Mouse (Mus musculus) lung, embryonic 16.5 days (tissue): ENCODE results near the gene Cacnb2. TPM values are rescaled to one million over a fixed set of nuclear protein-coding genes. Genes with fewer than 3 reads are reported as not detected.
A peak's percentile ranks its signal among the peaks of the same experiment; 100 is the strongest.

Experiments used
- ATAC-seq: fragments of 200-750 bp; cut with Nextera tagmentation; 2 replicates; pipeline ENCODE4 v1.8.0; 2017; ENCODE audit warnings: low read depth, mild to moderate bottlenecking, moderate library complexity
- H3K27ac ChIP-seq: fragments of 300-500 bp; sonication (generic); 2 replicates; pipeline ENCODE4 v1.5.1; 2014; ENCODE audit warnings: mild to moderate bottlenecking, control low read depth, low read length
- H3K27me3 ChIP-seq: fragments of 300-500 bp; sonication (generic); 2 replicates; pipeline ENCODE4 v1.6.1; 2014; ENCODE audit warnings: low read depth, low read length, mixed read lengths; ENCODE audit not compliant: control insufficient read depth, insufficient read depth
- H3K36me3 ChIP-seq: fragments of 300-500 bp; sonication (generic); 2 replicates; pipeline ENCODE4 v1.6.1; 2014; ENCODE audit warnings: low read length; ENCODE audit not compliant: control insufficient read depth, insufficient read depth
- H3K4me1 ChIP-seq: fragments of 300-500 bp; sonication (generic); replicated peaks from 2 replicates; pipeline ENCODE4 v1.6.1; 2014; ENCODE audit warnings: low read length, mixed read lengths; ENCODE audit not compliant: control insufficient read depth, insufficient read depth
- H3K4me2 ChIP-seq: fragments of 300-500 bp; sonication (generic); 2 replicates; pipeline ENCODE4 v1.6.1; 2014; ENCODE audit warnings: low read depth, low read length, control low read depth
- H3K4me3 ChIP-seq: fragments of 300-500 bp; sonication (generic); 2 replicates; pipeline ENCODE4 v1.5.1; 2014; ENCODE audit warnings: mild to moderate bottlenecking, low read length, control low read depth
- H3K9ac ChIP-seq: fragments of 300-500 bp; sonication (generic); 2 replicates; pipeline ENCODE4 v1.6.1; 2014; ENCODE audit warnings: low read length, control low read depth
- H3K9me3 ChIP-seq: fragments of 300-500 bp; sonication (generic); 2 replicates; pipeline ENCODE4 v1.6.1; 2016; ENCODE audit warnings: low read length; ENCODE audit not compliant: control insufficient read depth
- WGBS: fragments of 180-500 bp; shearing (Covaris S2); extraction: QIAGEN DNeasy Blood & Tissue Kit; methylation state at CpG from one replicate; pipeline ENCODE4 v1.1.7; 2014; 5-methylcytosine and 5-hydroxymethylcytosine counted together
- polyA plus RNA-seq: library from polyadenylated mRNA; unstranded; fragments of >200 nt; fragmentation: Nextera tagmentation; extraction: Ambion mirVana; gene quantifications from 2 replicates; pipeline ENCODE4 v1.2.1, GENCODE M21; 2015

Gene Cacnb2
- polyA plus RNA-seq, 1 experiment from 2014 or later: 8.0 TPM

DNA sequence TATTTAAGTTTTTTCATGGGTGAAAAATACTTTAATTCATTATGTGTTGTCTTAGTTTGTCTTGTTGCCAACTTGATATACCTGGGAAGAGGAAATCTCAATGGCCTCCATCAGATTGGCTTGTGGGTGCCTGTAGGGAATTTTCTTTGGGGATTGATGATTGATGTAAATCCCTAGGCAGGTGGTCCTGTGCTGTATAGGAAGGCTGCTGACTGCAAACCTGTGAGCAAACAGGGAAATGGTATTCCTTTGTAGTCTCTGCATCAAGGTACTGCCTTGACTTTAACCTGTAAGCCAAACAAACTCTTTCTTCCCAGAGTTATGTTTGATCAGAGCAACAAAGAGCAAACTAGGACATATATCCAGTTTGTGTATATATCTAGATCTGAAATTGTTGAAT is 276.1 kb downstream of the Cacnb2 start:
- no peak overlapping the region for H3K4me2 ChIP-seq
- ATAC-seq: no peak
- H3K27ac ChIP-seq: no peak overlapping the region
- H3K36me3 ChIP-seq: no peaks in the 10 kb centered on the region
- no peaks in the 10 kb centered on the region for H3K9me3 ChIP-seq
- no peak overlapping the region for H3K9ac ChIP-seq
- H3K4me3 ChIP-seq: no peak overlapping the region
- no peaks in the 10 kb centered on the region for H3K27me3 ChIP-seq
- peaks cover 16% of the 10 kb centered on the region; the same call in 1 of the 2 replicates for H3K4me1 ChIP-seq

- Histone ChIP-seq H3K27ac (peak overlapping the region; percentile 47), H3K4me1 (peaks cover 5% of the 10 kb centered on the region; the same call in 1 of the 2 replicates), H3K4me3 (no peak overlapping the region), H3K4me2 (no peak overlapping the region), H3K36me3 (no peaks in the 10 kb centered on the region), H3K9me3 (no peaks in the 10 kb centered on the region), H3K9ac (no peak overlapping the region), H3K27me3 (no peaks in the 10 kb centered on the region)
- 52% methylated on average over 3 of the region's 3 CpGs for WGBS
- peak; percentile 75 for ATAC-seq
These were observed 280.6 kb downstream of the Cacnb2 start for GRCm38 (mm10) chr2:14883460-14883859.

DNA sequence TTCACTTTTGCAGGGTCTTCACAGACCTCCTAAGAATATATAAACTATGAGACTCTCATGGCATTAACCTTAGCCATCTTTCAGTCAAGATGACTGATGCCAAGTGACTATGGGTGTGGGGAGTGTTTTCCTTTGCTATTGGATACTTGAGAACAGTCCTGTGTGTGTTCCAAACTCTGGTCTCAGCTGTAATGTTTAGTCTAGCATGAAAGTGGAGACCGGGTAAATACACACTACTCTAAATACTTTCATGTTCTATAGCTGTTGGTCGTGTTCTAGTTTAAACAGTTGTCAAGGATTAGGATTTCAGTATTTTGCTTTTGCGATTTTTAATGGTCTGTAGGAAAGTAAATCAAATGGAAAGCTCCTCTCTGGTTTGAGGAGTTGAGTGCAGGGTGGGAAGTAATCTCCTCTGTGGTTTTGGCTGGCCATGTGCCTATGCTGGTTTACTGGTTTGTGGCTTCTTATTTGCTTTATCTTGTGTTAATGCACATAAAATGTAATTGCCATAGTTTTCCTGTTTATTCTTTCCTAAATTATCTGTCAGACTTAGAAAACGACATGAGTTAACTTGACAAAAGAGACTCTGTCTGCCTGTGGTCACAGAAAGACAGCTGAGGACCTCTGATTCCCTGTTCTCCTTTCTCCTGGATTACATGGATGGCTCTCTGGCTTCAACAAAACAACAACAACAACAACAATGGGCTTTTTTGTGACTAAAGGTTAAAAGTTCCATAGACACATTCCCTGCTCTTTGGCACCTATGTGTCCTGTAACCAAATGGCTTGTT is 285.7 kb downstream of the Cacnb2 start:
- 10% methylated on average over 4 of the region's 4 CpGs for WGBS
- Histone ChIP-seq H3K4me1 (peaks cover 2% of the 10 kb centered on the region; the same call in 1 of the 2 replicates), H3K36me3 (no peaks in the 10 kb centered on the region), H3K27me3 (no peaks in the 10 kb centered on the region), H3K4me2 (no peak overlapping the region), H3K27ac (peak overlapping the region; percentile 74), H3K9me3 (no peaks in the 10 kb centered on the region), H3K9ac (no peak overlapping the region), H3K4me3 (no peak overlapping the region)
- ATAC-seq: peak; percentile 87

GRCm38 (mm10) chr2:14903837-14904236 is 300.9 kb downstream of the Cacnb2 start:
- Histone ChIP-seq H3K9ac (no peak overlapping the region), H3K4me1 (no peaks in the 10 kb centered on the region), H3K9me3 (no peaks in the 10 kb centered on the region), H3K4me3 (no peak overlapping the region), H3K36me3 (no peaks in the 10 kb centered on the region), H3K27me3 (no peaks in the 10 kb centered on the region), H3K4me2 (no peak overlapping the region), H3K27ac (no peak overlapping the region)
- WGBS: 88% methylated on average over 3 of the region's 3 CpGs
- ATAC-seq: no peak

DNA sequence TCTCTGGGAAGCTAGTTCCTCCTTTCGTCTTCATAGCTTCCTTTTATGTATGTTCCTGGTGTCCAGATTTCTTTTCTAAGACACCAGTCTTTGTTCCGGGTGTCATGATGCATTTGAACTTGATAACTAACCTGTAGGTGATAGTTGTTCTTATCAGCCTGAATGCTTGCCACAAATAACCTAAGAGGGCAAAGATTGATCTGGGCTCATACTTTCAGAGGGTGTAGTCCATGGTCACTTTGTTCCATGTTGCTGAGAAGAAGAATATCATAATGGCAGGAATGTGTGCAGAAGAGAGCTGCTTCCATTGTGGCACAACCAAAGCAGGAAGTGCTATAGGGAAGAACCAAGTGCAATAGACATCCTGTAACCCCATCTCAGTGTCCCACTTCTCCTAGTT is 302.0 kb downstream of the Cacnb2 start:
- Histone ChIP-seq H3K4me2 (no peak overlapping the region), H3K27ac (no peak overlapping the region), H3K36me3 (no peaks in the 10 kb centered on the region), H3K9me3 (no peaks in the 10 kb centered on the region), H3K4me1 (no peaks in the 10 kb centered on the region), H3K4me3 (no peak overlapping the region), H3K27me3 (no peaks in the 10 kb centered on the region), H3K9ac (no peak overlapping the region)
- ATAC-seq: no peak
- 71% methylated on average over 2 of the region's 2 CpGs for WGBS

GRCm38 (mm10) chr2:14907124-14907925 is 304.4 kb downstream of the Cacnb2 start:
- Histone ChIP-seq H3K36me3 (no peaks in the 10 kb centered on the region), H3K9me3 (no peaks in the 10 kb centered on the region), H3K27me3 (no peaks in the 10 kb centered on the region), H3K4me1 (no peaks in the 10 kb centered on the region), H3K4me3 (no peak overlapping the region), H3K27ac (0 out of 2 replicates have a peak overlapping the region, but pooled peaks have one; percentile 27), H3K9ac (no peak overlapping the region), H3K4me2 (no peak overlapping the region)
- ATAC-seq: no peak
- WGBS: 47% methylated on average over 10 of the region's 10 CpGs

GRCm38 (mm10) chr2:14917585-14918247 is 314.8 kb downstream of the Cacnb2 start:
- Histone ChIP-seq H3K4me1 (no peaks in the 10 kb centered on the region), H3K9ac (no peak overlapping the region), H3K27me3 (no peaks in the 10 kb centered on the region), H3K9me3 (no peaks in the 10 kb centered on the region), H3K36me3 (no peaks in the 10 kb centered on the region), H3K27ac (no peak overlapping the region), H3K4me2 (no peak overlapping the region), H3K4me3 (no peak overlapping the region)
- WGBS: 71% methylated on average over 3 of the region's 3 CpGs
- ATAC-seq: no peak

DNA sequence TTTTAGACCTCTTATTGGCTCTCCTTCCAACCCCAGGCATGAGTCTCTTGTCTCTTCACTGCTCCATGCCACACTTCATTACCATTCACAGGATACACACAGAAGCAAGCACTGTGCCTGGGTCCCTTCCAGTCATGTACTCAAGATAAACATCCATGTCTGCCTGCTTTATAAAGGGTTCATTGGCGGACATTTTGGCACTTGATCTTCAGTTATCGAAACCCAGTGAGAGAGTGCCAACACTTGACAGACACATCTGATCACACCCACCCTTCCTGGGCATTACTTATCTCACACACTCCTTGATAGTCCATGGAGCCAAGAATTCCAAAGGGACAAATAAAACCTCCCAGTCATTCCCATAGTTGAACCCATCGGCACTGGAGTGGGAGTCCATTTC is 327.0 kb downstream of the Cacnb2 start:
- Histone ChIP-seq H3K9me3 (no peaks in the 10 kb centered on the region), H3K27ac (no peak overlapping the region), H3K27me3 (no peaks in the 10 kb centered on the region), H3K9ac (no peak overlapping the region), H3K36me3 (no peaks in the 10 kb centered on the region), H3K4me1 (no peaks in the 10 kb centered on the region), H3K4me2 (no peak overlapping the region), H3K4me3 (no peak overlapping the region)
- 65% methylated on average over 3 of the region's 3 CpGs for WGBS
- no peak for ATAC-seq

GRCm38 (mm10) chr2:14931968-14932367 is 329.1 kb downstream of the Cacnb2 start:
- ATAC-seq: no peak
- H3K4me1 ChIP-seq: no peaks in the 10 kb centered on the region

More at GRCm38 (mm10) chr2:14931968-14932367, 329.1 kb downstream of the Cacnb2 start:
- Histone ChIP-seq H3K9ac (no peak overlapping the region), H3K9me3 (no peaks in the 10 kb centered on the region), H3K27me3 (no peaks in the 10 kb centered on the region), H3K4me3 (no peak overlapping the region), H3K27ac (no peak overlapping the region), H3K4me2 (no peak overlapping the region), H3K36me3 (no peaks in the 10 kb centered on the region)
- 78% methylated on average over 2 of the region's 2 CpGs for WGBS
